15 mouse cellular contexts compared by ENCODE assay signal in genomic region chr16:25899071-25899470, GRCm38 (mm10).
"Had no signal": no experiment of that assay in that cellular context is flagged by ENCODE, and none has a peak within 500 bp of the region (broad histone marks: within the 10 kb centered on the region; RNA-seq: fewer than 3 reads in every experiment).

No protein-coding gene starts in this region.

- H3K27ac ChIP-seq: kidney, embryonic 15.5 days; left cerebral cortex, adult 2 months; limb, embryonic 15.5 days; liver, embryonic 14.5 days; midbrain, embryonic 12.5 days; neural tube, embryonic 13.5 days; stomach, embryonic 15.5 days had no signal

- H3K4me1 ChIP-seq: kidney, embryonic 15.5 days; limb, embryonic 15.5 days; neural tube, embryonic 13.5 days; stomach, embryonic 15.5 days had no signal

- H3K9ac ChIP-seq: kidney, embryonic 15.5 days; limb, embryonic 15.5 days; liver, embryonic 14.5 days; lung, embryonic 14.5 days; midbrain, embryonic 12.5 days; neural tube, embryonic 13.5 days; stomach, embryonic 15.5 days had no signal

- H3K36me3 ChIP-seq: kidney, embryonic 15.5 days; limb, embryonic 15.5 days; midbrain, embryonic 12.5 days; neural tube, embryonic 13.5 days; stomach, embryonic 15.5 days had no signal

- H3K9me3 ChIP-seq: kidney, embryonic 15.5 days; limb, embryonic 15.5 days; midbrain, embryonic 12.5 days; neural tube, embryonic 13.5 days; stomach, embryonic 15.5 days had no signal

- H3K27me3 ChIP-seq: kidney, embryonic 15.5 days; limb, embryonic 15.5 days; midbrain, embryonic 12.5 days; neural tube, embryonic 13.5 days; stomach, embryonic 15.5 days had no signal

- DNase-seq: kidney, postnatal 14 days; retina, postnatal 1 day; right cerebral cortex, postnatal 4 days; spleen, adult 18-20 months; thymus, postnatal 36 days had no signal

- ATAC-seq: intestine, embryonic 16.5 days; midbrain, embryonic 16.5 days had no signal

- H3K4me2 ChIP-seq: kidney, embryonic 15.5 days; limb, embryonic 15.5 days; lung, embryonic 14.5 days; midbrain, embryonic 12.5 days; neural tube, embryonic 13.5 days; stomach, embryonic 15.5 days had no signal

- H3K4me3 ChIP-seq: kidney, embryonic 15.5 days; left cerebral cortex, adult 2 months; limb, embryonic 15.5 days; midbrain, embryonic 12.5 days; neural tube, embryonic 13.5 days; stomach, embryonic 15.5 days had no signal
